Mouse (Mus musculus) bone marrow, adult 2 months (tissue): ENCODE results near the gene Tmem255b. TPM values are rescaled to one million over a fixed set of nuclear protein-coding genes. Genes with fewer than 3 reads are reported as not detected.

Experiments used
- H3K27ac ChIP-seq: fragments of 200-500 bp; 2 replicates; pipeline ENCODE4 v1.5.1; 2012; ENCODE audit warnings: low read depth, mild to moderate bottlenecking, control low read depth, inconsistent platforms, low read length; ENCODE audit not compliant: control insufficient read depth, poor library complexity, insufficient read depth
- H3K4me1 ChIP-seq: fragments of 200-500 bp; 2 replicates; pipeline ENCODE4 v1.6.1; 2011; ENCODE audit warnings: low read length; ENCODE audit not compliant: control insufficient read depth, insufficient read depth
- H3K4me3 ChIP-seq: fragments of 200-500 bp; replicated peaks from 2 replicates; pipeline ENCODE3; 2011; ENCODE audit warnings: mild to moderate bottlenecking, low read depth, low read length, control low read depth; ENCODE audit not compliant: control insufficient read depth
- CTCF ChIP-seq: fragments of 200-500 bp; IDR thresholded peaks from 2 replicates; pipeline ENCODE4 v1.5.1; 2011; ENCODE audit warnings: low read length, control low read depth; ENCODE audit not compliant: control insufficient read depth, insufficient read depth
- POLR2A ChIP-seq: fragments of 200-500 bp; IDR thresholded peaks from 2 replicates; pipeline ENCODE4 v1.6.1; 2011; ENCODE audit warnings: low read depth, mild to moderate bottlenecking, control low read depth, low read length, borderline replicate concordance; ENCODE audit not compliant: control insufficient read depth
- WGBS: fragments of 180-500 bp; shearing (Covaris S2); methylation state at CpG from one replicate; pipeline ENCODE4 v1.1.7; 2018; 5-methylcytosine and 5-hydroxymethylcytosine counted together
- polyA plus RNA-seq: library from polyadenylated mRNA; stranded (reverse); fragments of >200 nt; gene quantifications from 2 replicates; pipeline ENCODE4 v1.2.4, GENCODE M21; 2011; ENCODE audit warnings: low replicate concordance; ENCODE audit not compliant: missing spikeins, insufficient read depth, insufficient read length

The Tmem255b gene
- polyA plus RNA-seq, 1 experiment = not detected

DNA sequence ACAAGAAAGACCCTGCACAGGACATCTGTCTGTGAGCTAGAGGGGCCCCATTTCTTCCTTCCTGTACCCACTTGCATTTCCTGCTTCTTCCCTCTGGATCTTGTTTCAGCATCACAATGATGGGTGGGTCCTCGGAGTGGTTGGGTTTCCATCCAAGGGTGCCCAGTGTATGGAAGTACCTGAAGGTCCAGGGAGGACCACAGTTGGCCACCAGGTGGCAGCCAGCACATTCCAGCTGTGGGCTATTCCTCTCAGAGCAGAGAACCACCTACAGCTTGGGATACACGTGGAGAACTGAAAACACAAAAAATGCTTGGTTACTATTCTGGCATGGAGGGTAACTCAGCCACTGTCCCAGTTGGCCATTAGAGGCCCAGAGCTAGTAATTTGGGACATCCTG, 20.3 kb downstream of the Tmem255b start:
- Histone ChIP-seq H3K4me1 (no peaks in the 10 kb centered on the region), H3K27ac (no peak overlapping the region), H3K4me3 (no peak overlapping the region)
- WGBS = 6% methylated on average over 2 of the region's 2 CpGs
- TF ChIP-seq CTCF = peak; percentile 75
- TF ChIP-seq POLR2A = no peak

DNA sequence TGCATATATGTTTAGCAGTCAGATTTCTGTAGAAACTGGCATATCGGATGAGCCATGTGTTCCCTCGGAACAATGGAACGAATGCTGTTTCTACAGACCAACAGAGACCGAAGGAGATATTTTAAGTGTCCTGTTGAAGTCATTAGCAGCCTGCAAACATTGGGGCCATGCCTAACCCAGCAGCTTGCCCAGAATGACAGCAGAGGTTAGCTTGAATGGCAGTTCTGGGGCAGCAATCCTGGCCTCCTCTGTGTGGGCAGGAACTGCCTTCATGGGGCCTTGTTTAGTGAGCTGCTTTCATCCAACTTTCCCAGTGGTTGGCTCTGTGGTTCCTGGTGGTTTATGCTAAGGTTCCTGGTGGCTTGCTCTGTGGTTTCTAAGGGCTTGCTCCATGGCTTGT, 24.4 kb downstream of the Tmem255b start:
- no peak overlapping the region for H3K4me3 ChIP-seq
- no peak for TF ChIP-seq POLR2A
- H3K4me1 ChIP-seq = no peaks in the 10 kb centered on the region
- 84% methylated on average over 4 of the region's 4 CpGs for WGBS
- no peak overlapping the region for H3K27ac ChIP-seq

DNA sequence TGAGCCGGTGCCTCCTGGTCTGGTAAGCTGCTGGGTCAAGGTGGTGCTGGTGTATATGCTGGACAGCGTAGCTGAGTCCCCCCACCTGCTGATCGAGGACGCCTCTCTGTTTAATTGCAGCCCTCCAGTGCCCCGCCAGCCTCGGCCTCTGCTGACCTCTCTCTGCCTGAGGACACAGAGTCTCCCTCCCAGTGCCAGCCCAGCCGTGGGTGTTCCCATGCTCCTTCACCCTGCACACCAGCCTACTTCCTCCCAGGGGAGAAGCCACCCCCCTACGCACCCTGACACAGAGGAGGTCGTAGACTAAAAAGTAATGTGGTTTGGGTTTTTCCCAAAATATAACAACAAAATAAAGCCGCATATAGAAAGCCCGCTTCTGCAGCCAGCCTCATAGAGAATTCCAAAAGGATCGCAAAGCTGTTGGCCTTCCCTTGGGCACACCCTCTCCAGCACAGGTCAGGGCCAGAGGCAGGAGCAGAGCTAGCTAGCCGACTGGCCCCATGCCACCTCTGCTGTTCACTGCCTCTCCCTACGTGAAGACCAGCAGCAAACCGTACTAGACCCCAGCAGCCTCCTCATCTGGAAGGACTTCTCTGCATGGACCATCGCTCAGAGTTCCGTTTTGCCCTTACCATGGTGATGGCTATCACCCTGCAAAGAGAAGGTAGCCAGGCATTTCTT, 26.2 kb downstream of the Tmem255b start:
- H3K4me3 ChIP-seq = no peak overlapping the region
- H3K27ac ChIP-seq = no peak overlapping the region
- no peaks in the 10 kb centered on the region for H3K4me1 ChIP-seq
- no peak for TF ChIP-seq POLR2A
- TF ChIP-seq CTCF = no peak
- WGBS = 66% methylated on average over 17 of the region's 17 CpGs

- Histone ChIP-seq H3K4me1 (no peaks in the 10 kb centered on the region), H3K4me3 (no peak overlapping the region), H3K27ac (no peak overlapping the region)
- 33% methylated on average over 4 of the region's 4 CpGs for WGBS
- peak; percentile 85 for TF ChIP-seq CTCF
- no peak for TF ChIP-seq POLR2A
Observed at GRCm38 (mm10) chr8:13461843-13462242, 26.9 kb downstream of the Tmem255b start.

DNA sequence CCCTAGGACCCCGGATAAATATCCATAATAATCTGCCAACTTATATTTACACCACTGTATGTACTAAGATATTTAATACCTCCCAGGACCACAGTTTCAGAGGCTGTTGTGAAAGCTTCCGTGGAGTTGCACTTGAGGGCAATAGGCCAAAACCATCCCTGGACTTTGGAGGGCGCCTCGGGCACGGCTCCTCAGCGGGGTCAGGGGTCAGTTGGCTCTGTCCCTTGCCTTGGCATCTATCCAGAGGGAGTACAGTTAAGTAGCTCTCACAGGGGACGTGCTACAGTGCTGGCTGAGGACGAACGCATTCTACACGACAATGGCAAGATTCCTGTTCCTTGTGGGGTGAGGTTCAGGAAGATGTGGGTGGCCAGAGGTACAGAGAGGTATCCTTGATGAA, 27.4 kb downstream of the Tmem255b start:
- no peak overlapping the region for H3K4me3 ChIP-seq
- 71% methylated on average over 10 of the region's 10 CpGs for WGBS
- H3K27ac ChIP-seq = no peak overlapping the region
- no peaks in the 10 kb centered on the region for H3K4me1 ChIP-seq
- TF ChIP-seq POLR2A (no peak), CTCF (no peak)

DNA sequence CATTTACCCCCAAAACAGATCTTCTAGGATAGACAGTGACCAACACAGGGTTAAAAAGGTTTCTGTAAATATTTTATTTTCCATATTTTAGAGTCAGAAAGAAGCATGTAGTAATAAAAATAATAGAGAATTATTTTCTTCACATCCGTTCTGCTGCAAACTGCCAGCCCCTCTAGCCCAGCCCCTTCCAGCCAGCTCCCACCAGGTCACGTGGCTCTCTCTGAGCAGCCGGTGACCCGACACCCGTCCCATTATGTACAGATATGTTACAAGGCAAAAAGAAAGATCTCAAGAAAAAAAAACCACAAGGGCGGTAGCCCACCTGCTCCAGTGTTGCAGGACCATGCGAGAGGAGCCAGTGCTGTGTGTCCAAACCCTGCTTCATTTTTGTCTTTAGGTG, 30.3 kb downstream of the Tmem255b start:
- WGBS = 82% methylated on average over 7 of the region's 7 CpGs
- Histone ChIP-seq H3K4me1 (no peaks in the 10 kb centered on the region), H3K4me3 (no peak overlapping the region), H3K27ac (no peak overlapping the region)
- TF ChIP-seq CTCF = no peak
- TF ChIP-seq POLR2A = no peak

GRCm38 (mm10) chr8:13466989-13467388, 32.0 kb downstream of the Tmem255b start:
- H3K4me1 ChIP-seq = no peaks in the 10 kb centered on the region
- H3K27ac ChIP-seq = no peak overlapping the region
- H3K4me3 ChIP-seq = no peak overlapping the region
- TF ChIP-seq POLR2A (no peak), CTCF (peak; percentile 27; the same call in 1 of the 2 replicates)
- 59% methylated on average over 5 of the region's 5 CpGs for WGBS

- no peaks in the 10 kb centered on the region for H3K4me1 ChIP-seq
- H3K27ac ChIP-seq = no peak overlapping the region
- TF ChIP-seq POLR2A (no peak), CTCF (no peak)
- H3K4me3 ChIP-seq = no peak overlapping the region
- WGBS = 80% methylated on average over 9 of the region's 9 CpGs
Observed at GRCm38 (mm10) chr8:13468737-13469136, 33.7 kb downstream of the Tmem255b start.

DNA sequence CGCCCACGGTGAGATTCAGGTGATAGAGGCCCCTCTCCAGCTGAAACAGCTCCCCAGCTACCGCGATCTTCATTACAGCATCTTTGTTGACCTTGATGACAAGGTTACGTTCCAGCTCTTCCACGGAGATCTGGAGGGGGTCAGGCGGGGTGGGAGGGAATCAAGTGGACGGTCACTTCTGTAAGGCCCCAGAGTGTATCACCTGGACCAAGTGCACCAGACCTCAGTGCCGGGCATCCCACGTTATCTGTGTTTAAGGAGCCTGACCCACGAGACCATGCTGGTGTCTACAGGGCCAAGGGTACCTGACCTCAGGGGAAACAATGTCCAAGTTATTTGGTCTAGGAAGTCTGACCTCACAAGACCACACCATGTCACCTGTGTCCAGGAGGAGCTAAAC, 36.5 kb downstream of the Tmem255b start:
- Histone ChIP-seq H3K4me3 (no peak overlapping the region), H3K4me1 (no peaks in the 10 kb centered on the region), H3K27ac (no peak overlapping the region)
- WGBS = 80% methylated on average over 11 of the region's 11 CpGs
- TF ChIP-seq POLR2A (no peak), CTCF (no peak)
